Mouse (Mus musculus): ENCODE measurements at regions not wholly inside any gene's neighbourhood (a gene's known extent, or its start where the extent isn't known, plus 50 kb on each side); places are given as distances from the start of the nearest gene placed in this dataset.

DNA sequence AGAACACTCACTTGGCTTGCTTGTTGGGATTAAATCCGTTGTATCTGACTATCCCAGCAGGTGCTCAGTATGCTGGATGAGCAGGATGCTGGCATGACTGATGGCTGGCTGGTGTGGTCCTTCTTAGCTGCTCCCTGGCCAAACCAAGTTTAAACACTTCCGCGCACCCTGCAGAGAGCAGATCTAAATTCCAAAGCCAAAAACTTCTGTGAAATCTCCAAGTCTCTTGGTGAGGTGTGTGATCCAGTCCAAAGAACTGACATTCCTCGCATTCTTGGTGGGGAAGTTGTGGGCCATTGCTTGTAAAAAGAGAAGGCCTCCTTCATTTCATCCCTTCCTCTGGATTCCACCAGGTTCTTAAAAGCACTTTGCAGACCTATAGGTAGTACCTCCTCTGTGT, 1200.9 kb upstream of the A1bg start:
- no peak for TF ChIP-seq CTCF (IDR thresholded peaks at IDR 0.05; ENCODE audit: borderline replicate concordance, insufficient read depth, low read depth, low read length)
- no peak for TF ChIP-seq POLR2A (IDR thresholded peaks at IDR 0.05; ENCODE audit: borderline replicate concordance, insufficient read depth, low read length)
- WGBS, result 73% methylated on average over 4 of the region's 4 CpGs
- no peaks in the 10 kb centered on the region; the same call in 1 of the 2 replicates for H3K27me3 ChIP-seq (ENCODE audit: control insufficient read depth, insufficient read depth, low read length)

DNA sequence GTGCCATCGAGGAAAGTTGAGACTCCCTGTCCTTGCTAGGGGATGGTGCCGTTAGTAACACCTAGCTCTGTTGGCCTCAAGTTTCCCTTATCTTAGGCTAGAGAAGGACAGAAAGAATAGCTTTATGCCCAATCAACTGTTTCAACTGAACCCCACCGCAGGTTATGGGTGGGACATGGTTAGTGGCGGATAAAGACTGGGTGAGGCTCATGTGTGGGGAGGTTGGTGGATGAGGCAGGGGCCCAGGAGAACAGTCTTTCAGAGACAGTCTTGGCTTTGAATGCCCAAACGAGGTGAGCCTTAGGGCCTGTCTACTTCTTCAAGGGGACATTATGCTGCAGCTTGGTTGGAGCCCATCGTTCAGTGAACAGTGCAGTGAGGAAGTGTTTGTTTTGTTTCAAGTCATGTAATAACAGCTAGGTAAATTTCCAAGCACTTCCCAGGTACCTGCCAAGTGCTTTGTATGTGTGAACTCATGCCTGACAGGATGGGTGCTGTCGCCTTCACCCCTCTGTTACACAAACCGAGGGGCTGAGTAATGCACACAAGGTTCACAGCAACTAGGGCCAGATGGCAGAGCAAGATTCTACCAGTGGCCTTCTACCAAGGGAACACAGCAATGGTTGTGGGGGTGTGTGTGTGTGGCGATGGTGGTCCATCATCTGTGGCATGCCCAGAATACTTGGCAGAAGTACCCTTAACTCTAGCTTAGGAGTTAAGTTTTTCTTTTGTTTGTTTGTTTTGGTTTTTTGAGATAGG, 1199.6 kb upstream of the A1bg start:
- WGBS, result 80% methylated on average over 9 of the region's 9 CpGs

More for the DNA sequence above, 1200.9 kb upstream of the A1bg start:
- H3K27ac ChIP-seq (ENCODE audit: insufficient read depth, low read length), result no peak overlapping the region
- H3K4me1 ChIP-seq (ENCODE audit: control insufficient read depth, insufficient read depth, low read length), result no peaks in the 10 kb centered on the region
- H3K4me3 ChIP-seq (replicated peaks; ENCODE audit: insufficient read depth, low read depth, low read length), result no peak overlapping the region
- DNase-seq, result no peak

DNA sequence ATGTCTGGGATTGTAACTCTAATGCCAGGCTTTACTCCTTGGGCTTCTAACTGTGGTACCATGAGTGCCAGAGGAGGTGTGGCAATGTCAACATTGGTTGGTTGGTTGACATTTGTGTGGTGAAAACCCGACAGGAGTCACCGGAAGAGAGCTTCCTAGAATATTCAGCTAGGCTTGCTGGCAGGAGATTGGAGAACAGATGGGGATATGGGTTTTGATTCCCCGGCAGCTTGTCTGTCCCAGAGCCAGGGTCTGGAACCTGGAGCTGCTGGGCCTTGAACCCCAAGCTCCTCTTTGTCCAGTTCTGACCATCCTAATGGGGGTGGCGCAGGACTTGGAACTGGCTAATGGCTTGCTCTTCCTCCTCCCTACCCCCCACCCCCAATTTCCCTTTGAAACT, 1198.9 kb upstream of the A1bg start:
- no peak for TF ChIP-seq POLR2A (IDR thresholded peaks at IDR 0.05; ENCODE audit: borderline replicate concordance, insufficient read depth, low read length)
- TF ChIP-seq CTCF (IDR thresholded peaks at IDR 0.05; ENCODE audit: borderline replicate concordance, insufficient read depth, low read depth, low read length), result no peak
- Histone ChIP-seq H3K4me1 (ENCODE audit: control insufficient read depth, insufficient read depth, low read length) (no peaks in the 10 kb centered on the region), H3K4me3 (replicated peaks; ENCODE audit: insufficient read depth, low read depth, low read length) (no peak overlapping the region), H3K27me3 (ENCODE audit: control insufficient read depth, insufficient read depth, low read length) (no peaks in the 10 kb centered on the region), H3K27ac (ENCODE audit: insufficient read depth, low read length) (no peak overlapping the region)
- DNase-seq, result no peak
- WGBS, result 46% methylated on average over 4 of the region's 4 CpGs

More for the DNA sequence above, 1199.6 kb upstream of the A1bg start:
- H3K4me1 ChIP-seq (ENCODE audit: control insufficient read depth, insufficient read depth, low read length), result no peaks in the 10 kb centered on the region
- no peak for DNase-seq
- no peaks in the 10 kb centered on the region; the same call in 1 of the 2 replicates for H3K27me3 ChIP-seq (ENCODE audit: control insufficient read depth, insufficient read depth, low read length)
- TF ChIP-seq POLR2A (IDR thresholded peaks at IDR 0.05; ENCODE audit: borderline replicate concordance, insufficient read depth, low read length) (no peak), CTCF (IDR thresholded peaks at IDR 0.05; ENCODE audit: borderline replicate concordance, insufficient read depth, low read depth, low read length) (no peak)
- H3K27ac ChIP-seq (ENCODE audit: insufficient read depth, low read length), result no peak overlapping the region
- H3K4me3 ChIP-seq (replicated peaks; ENCODE audit: insufficient read depth, low read depth, low read length), result no peak overlapping the region

DNA sequence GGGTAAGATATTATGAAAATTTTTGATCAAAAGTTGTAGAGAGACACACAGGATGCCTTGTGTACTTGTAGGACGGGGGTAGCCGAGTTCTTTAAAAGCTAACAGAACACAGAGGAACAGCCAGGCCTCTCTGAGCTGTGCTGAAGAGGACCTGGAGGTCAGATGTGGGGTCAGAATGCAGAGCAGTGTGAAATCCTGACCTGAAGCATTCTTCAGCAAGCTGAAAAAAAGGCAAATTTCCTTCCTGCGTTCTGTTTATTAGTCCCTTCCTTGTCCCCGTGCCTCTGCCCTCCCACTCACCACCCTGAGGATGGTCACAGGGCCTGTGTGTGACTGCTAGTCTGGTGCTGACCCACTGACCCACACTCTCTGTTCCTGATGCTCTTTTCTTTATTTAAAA, 1197.9 kb upstream of the A1bg start:
- no peaks in the 10 kb centered on the region for H3K4me1 ChIP-seq (ENCODE audit: control insufficient read depth, insufficient read depth, low read length)

DNA sequence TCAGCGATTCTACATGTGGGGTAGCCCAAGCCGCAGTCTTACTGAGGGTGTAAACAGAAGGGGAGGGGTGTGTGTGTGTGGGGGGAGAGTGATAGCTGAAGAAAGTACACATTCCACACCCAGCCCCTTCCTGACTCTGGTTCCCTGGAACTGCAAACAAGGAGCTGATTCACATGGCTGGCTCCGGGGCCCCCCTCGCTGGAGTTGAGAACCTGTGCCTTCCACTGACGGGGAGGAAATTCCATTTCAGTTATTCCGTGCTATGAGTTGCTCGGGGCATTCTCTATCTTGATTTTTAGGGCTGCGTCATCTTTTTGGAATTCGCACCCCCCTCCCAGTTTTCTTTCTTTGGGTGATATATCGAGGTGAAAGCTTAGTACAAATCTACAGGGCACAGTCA, 1196.2 kb upstream of the A1bg start:
- 90% methylated on average over 10 of the region's 10 CpGs for WGBS
- Histone ChIP-seq H3K27ac (ENCODE audit: insufficient read depth, low read length) (no peak overlapping the region), H3K4me3 (replicated peaks; ENCODE audit: insufficient read depth, low read depth, low read length) (no peak overlapping the region), H3K4me1 (ENCODE audit: control insufficient read depth, insufficient read depth, low read length) (no peaks in the 10 kb centered on the region), H3K27me3 (ENCODE audit: control insufficient read depth, insufficient read depth, low read length) (no peaks in the 10 kb centered on the region)
- DNase-seq, result no peak
- TF ChIP-seq POLR2A (IDR thresholded peaks at IDR 0.05; ENCODE audit: borderline replicate concordance, insufficient read depth, low read length) (no peak), CTCF (IDR thresholded peaks at IDR 0.05; ENCODE audit: borderline replicate concordance, insufficient read depth, low read depth, low read length) (no peak)

More for the DNA sequence above, 1197.9 kb upstream of the A1bg start:
- no peak overlapping the region for H3K27ac ChIP-seq (ENCODE audit: insufficient read depth, low read length)
- TF ChIP-seq POLR2A (IDR thresholded peaks at IDR 0.05; ENCODE audit: borderline replicate concordance, insufficient read depth, low read length), result no peak
- no peak for TF ChIP-seq CTCF (IDR thresholded peaks at IDR 0.05; ENCODE audit: borderline replicate concordance, insufficient read depth, low read depth, low read length)
- no peak overlapping the region for H3K4me3 ChIP-seq (replicated peaks; ENCODE audit: insufficient read depth, low read depth, low read length)
- H3K27me3 ChIP-seq (ENCODE audit: control insufficient read depth, insufficient read depth, low read length), result no peaks in the 10 kb centered on the region
- 74% methylated on average over 4 of the region's 4 CpGs for WGBS
- no peak for DNase-seq

DNA sequence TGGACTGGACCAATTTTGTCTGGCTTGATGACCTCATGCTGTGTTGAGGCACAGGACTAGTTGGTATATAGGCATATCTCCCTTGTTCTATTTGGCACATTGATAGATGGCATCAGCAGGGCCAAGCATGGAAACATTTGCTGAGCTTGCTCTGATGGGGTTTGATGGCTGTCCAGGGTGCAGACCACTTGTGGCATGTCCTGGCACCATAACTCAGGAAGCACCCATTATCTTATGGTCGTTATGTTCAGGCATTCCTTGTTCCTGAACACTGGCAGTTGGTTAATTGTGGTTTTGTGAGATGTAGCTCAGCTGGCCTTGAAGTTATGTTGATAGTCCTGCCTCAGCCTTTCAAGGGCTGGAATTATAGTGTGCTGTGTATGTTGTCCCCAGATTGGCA, 1193.4 kb upstream of the A1bg start:
- 53% methylated on average over 1 of the region's 1 CpGs for WGBS
- no peak overlapping the region for H3K27ac ChIP-seq (ENCODE audit: insufficient read depth, low read length)

DNA sequence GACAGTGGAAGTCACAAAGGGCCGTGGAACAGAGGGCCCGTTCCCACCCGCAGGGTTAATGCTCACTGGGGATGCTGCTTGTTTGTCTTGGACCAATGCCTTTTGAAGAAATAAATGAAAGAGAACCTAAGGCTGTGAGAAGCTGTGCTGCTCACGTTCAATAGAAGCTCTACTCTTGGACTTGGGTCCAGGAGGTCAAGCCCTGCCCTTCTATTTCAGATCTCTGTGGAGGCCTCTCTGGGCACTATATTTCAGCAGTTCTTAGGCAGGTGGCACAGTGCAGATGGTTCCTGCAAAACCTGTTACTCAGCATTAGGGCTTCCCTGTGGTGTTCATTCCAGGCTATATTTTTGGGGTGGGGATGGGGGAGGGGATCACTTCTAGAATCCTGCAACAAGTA, 1192.0 kb upstream of the A1bg start:
- 77% methylated on average over 4 of the region's 4 CpGs for WGBS
- Histone ChIP-seq H3K4me1 (ENCODE audit: control insufficient read depth, insufficient read depth, low read length) (no peaks in the 10 kb centered on the region), H3K4me3 (replicated peaks; ENCODE audit: insufficient read depth, low read depth, low read length) (no peak overlapping the region), H3K27ac (ENCODE audit: insufficient read depth, low read length) (no peak overlapping the region), H3K27me3 (ENCODE audit: control insufficient read depth, insufficient read depth, low read length) (no peaks in the 10 kb centered on the region)
- TF ChIP-seq POLR2A (IDR thresholded peaks at IDR 0.05; ENCODE audit: borderline replicate concordance, insufficient read depth, low read length), result no peak
- no peak for TF ChIP-seq CTCF (IDR thresholded peaks at IDR 0.05; ENCODE audit: borderline replicate concordance, insufficient read depth, low read depth, low read length)
- DNase-seq, result no peak

More for the DNA sequence above, 1193.4 kb upstream of the A1bg start:
- Histone ChIP-seq H3K27me3 (ENCODE audit: control insufficient read depth, insufficient read depth, low read length) (no peaks in the 10 kb centered on the region), H3K4me1 (ENCODE audit: control insufficient read depth, insufficient read depth, low read length) (no peaks in the 10 kb centered on the region), H3K4me3 (replicated peaks; ENCODE audit: insufficient read depth, low read depth, low read length) (no peak overlapping the region)
- no peak for TF ChIP-seq CTCF (IDR thresholded peaks at IDR 0.05; ENCODE audit: borderline replicate concordance, insufficient read depth, low read depth, low read length)
- no peak for TF ChIP-seq POLR2A (IDR thresholded peaks at IDR 0.05; ENCODE audit: borderline replicate concordance, insufficient read depth, low read length)
- DNase-seq, result no peak

DNA sequence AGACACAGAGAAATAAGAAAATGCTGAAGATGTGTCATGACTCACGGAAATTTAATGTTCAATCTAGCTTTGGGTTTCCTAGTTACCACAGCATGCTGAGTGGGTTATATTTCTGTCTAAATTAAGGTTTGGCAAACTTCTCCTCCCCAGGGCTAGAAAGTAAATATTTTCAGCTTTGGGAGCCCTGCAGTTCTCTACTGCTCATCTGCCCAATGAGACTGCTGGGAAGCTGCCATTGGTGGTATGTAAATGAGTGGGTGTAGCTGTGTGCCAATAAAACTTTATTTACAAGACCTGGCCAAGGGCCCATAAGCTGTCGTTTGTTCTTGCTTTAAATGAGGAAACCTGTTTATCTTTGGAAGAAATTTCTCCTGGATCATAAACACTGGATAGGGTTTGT, 1189.3 kb upstream of the A1bg start:
- peaks cover 4% of the 10 kb centered on the region; the same call in 1 of the 2 replicates for H3K4me1 ChIP-seq (ENCODE audit: control insufficient read depth, insufficient read depth, low read length)
- WGBS, result 71% methylated on average over 2 of the region's 2 CpGs
- H3K27me3 ChIP-seq (ENCODE audit: control insufficient read depth, insufficient read depth, low read length), result no peaks in the 10 kb centered on the region
- no peak for TF ChIP-seq POLR2A (IDR thresholded peaks at IDR 0.05; ENCODE audit: borderline replicate concordance, insufficient read depth, low read length)
- TF ChIP-seq CTCF (IDR thresholded peaks at IDR 0.05; ENCODE audit: borderline replicate concordance, insufficient read depth, low read depth, low read length), result no peak
- H3K4me3 ChIP-seq (replicated peaks; ENCODE audit: insufficient read depth, low read depth, low read length), result no peak overlapping the region
- no peak for DNase-seq
- no peak overlapping the region for H3K27ac ChIP-seq (ENCODE audit: insufficient read depth, low read length)

All from cerebellum, adult 2 months (tissue).